Mouse (Mus musculus): ENCODE data around the gene Ehbp1l1. TPM values are rescaled to one million over a fixed set of nuclear protein-coding genes. Genes with fewer than 3 reads are reported as not detected.

Gene Ehbp1l1
- total and polyA plus RNA-seq, 2 experiments = 5.1 to 8.3 TPM

- Histone ChIP-seq H3K79me2 (ENCODE audit: control insufficient read depth, insufficient read depth, low read length) (no peaks in the 10 kb centered on the region; the same call in 1 of the 2 replicates), H3K9ac (ENCODE audit: low read depth, low read length) (peak overlapping the region; percentile 3), H3K27me3 (ENCODE audit: control insufficient read depth, insufficient read depth, low read length) (no peaks in the 10 kb centered on the region), H3K4me1 (ENCODE audit: control insufficient read depth, insufficient read depth, low read length) (peaks cover 14% of the 10 kb centered on the region), H3K4me3 (ENCODE audit: insufficient read depth, low read depth, low read length) (peak overlapping the region; percentile 67; the same call in 1 of the 2 replicates), H3K27ac (replicated peaks; ENCODE audit: insufficient read depth, low read depth, low read length) (peak overlapping the region; percentile 77), H3K36me3 (ENCODE audit: control insufficient read depth, insufficient read depth, low read length) (peaks cover 2% of the 10 kb centered on the region; the same call in 1 of the 2 replicates)
- no peak for TF ChIP-seq POLR2A (IDR thresholded peaks at IDR 0.05; ENCODE audit: extremely low read depth, insufficient read depth, low read length)
- TF ChIP-seq CTCF (IDR thresholded peaks at IDR 0.05; ENCODE audit: low read depth, low read length) = no peak
- WGBS = 25% methylated on average over 7 of the region's 7 CpGs
- DNase-seq (ENCODE audit: extremely low read depth, low read depth, low spot score) = peak; percentile 83
Observed at GRCm38 (mm10) chr19:5724549-5724941, 1.6 kb downstream of the Ehbp1l1 start.

GRCm38 (mm10) chr19:5723934-5724548, 2.1 kb downstream of the Ehbp1l1 start:
- H3K79me2 ChIP-seq (ENCODE audit: control insufficient read depth, insufficient read depth, low read length) = no peaks in the 10 kb centered on the region; the same call in 1 of the 2 replicates
- WGBS = 65% methylated on average over 4 of the region's 4 CpGs

DNA sequence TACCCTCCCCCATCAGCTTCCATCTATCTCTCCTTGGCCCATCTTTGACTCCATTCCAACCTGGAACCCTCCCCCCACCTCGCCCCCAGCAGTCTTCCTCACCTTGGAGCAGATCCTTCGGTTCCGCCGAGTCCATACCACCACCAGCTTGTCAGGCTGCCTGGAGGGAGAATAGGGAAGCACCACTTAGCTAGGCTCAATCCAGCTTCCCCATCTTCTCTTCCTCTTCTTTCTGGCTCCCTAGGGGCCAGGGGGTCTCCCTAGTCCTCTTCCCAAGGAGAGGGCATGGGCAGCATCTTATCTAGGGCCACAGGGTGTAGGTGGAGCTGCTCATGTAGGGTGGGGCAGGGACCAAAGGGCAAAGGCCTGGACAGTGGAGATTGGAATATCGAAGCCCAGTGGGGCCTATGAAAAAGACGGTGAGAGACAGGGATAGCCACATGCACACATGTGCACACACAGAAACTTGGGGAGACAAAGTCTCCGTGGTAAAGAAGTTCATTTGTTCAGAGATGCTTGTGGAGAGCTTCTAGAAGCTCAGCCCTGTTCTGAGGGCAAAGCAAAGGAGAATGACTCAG, 3.2 kb downstream of the Ehbp1l1 start:
- 82% methylated on average over 7 of the region's 7 CpGs for WGBS
- no peak for TF ChIP-seq POLR2A (IDR thresholded peaks at IDR 0.05; ENCODE audit: extremely low read depth, insufficient read depth, low read length)
- TF ChIP-seq CTCF (IDR thresholded peaks at IDR 0.05; ENCODE audit: low read depth, low read length) = no peak
- Histone ChIP-seq H3K4me3 (ENCODE audit: insufficient read depth, low read depth, low read length) (no peak overlapping the region), H3K9ac (ENCODE audit: low read depth, low read length) (no peak overlapping the region), H3K27ac (replicated peaks; ENCODE audit: insufficient read depth, low read depth, low read length) (no peak overlapping the region), H3K79me2 (ENCODE audit: control insufficient read depth, insufficient read depth, low read length) (no peaks in the 10 kb centered on the region), H3K36me3 (ENCODE audit: control insufficient read depth, insufficient read depth, low read length) (peaks cover 2% of the 10 kb centered on the region; the same call in 1 of the 2 replicates), H3K4me1 (ENCODE audit: control insufficient read depth, insufficient read depth, low read length) (peaks cover 8% of the 10 kb centered on the region), H3K27me3 (ENCODE audit: control insufficient read depth, insufficient read depth, low read length) (no peaks in the 10 kb centered on the region)
- DNase-seq (ENCODE audit: extremely low read depth, low read depth, low spot score) = no peak

More at GRCm38 (mm10) chr19:5723934-5724548, 2.1 kb downstream of the Ehbp1l1 start:
- Histone ChIP-seq H3K4me3 (ENCODE audit: insufficient read depth, low read depth, low read length) (no peak overlapping the region), H3K27me3 (ENCODE audit: control insufficient read depth, insufficient read depth, low read length) (no peaks in the 10 kb centered on the region), H3K27ac (replicated peaks; ENCODE audit: insufficient read depth, low read depth, low read length) (peak overlapping the region; percentile 77), H3K36me3 (ENCODE audit: control insufficient read depth, insufficient read depth, low read length) (peaks cover 2% of the 10 kb centered on the region; the same call in 1 of the 2 replicates), H3K9ac (ENCODE audit: low read depth, low read length) (0 out of 2 replicates have a peak overlapping the region, but pooled peaks have one; percentile 0), H3K4me1 (ENCODE audit: control insufficient read depth, insufficient read depth, low read length) (peaks cover 14% of the 10 kb centered on the region)
- TF ChIP-seq POLR2A (IDR thresholded peaks at IDR 0.05; ENCODE audit: extremely low read depth, insufficient read depth, low read length) = no peak
- no peak for TF ChIP-seq CTCF (IDR thresholded peaks at IDR 0.05; ENCODE audit: low read depth, low read length)
- DNase-seq (ENCODE audit: extremely low read depth, low read depth, low spot score) = no peak

DNA sequence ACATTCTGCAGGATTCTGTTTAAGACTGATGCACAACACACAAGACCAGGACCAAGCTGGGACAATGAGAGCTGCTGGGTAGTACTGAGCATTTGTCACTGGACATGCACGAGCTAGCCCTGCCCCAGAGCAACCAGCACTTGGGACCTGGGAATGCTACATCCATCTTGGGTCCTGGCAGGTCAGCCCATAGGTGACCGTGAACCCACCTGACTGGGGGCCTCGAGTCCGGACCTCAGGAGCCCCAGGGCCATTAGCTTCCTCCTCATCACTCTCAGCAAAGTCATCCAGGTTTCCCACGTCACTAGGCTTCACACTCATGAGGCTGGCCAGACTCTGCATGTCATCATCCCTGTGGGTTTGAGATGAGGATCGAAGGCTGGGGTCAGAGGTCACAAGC, 4.9 kb downstream of the Ehbp1l1 start:
- H3K4me1 ChIP-seq (ENCODE audit: control insufficient read depth, insufficient read depth, low read length) = peaks cover 6% of the 10 kb centered on the region
- H3K79me2 ChIP-seq (ENCODE audit: control insufficient read depth, insufficient read depth, low read length) = no peaks in the 10 kb centered on the region
- H3K9ac ChIP-seq (ENCODE audit: low read depth, low read length) = no peak overlapping the region
- no peak for DNase-seq (ENCODE audit: extremely low read depth, low read depth, low spot score)
- no peak overlapping the region for H3K4me3 ChIP-seq (ENCODE audit: insufficient read depth, low read depth, low read length)
- TF ChIP-seq CTCF (IDR thresholded peaks at IDR 0.05; ENCODE audit: low read depth, low read length) (no peak), POLR2A (IDR thresholded peaks at IDR 0.05; ENCODE audit: extremely low read depth, insufficient read depth, low read length) (no peak)
- WGBS = 94% methylated on average over 6 of the region's 6 CpGs
- peaks cover 2% of the 10 kb centered on the region; the same call in 1 of the 2 replicates for H3K36me3 ChIP-seq (ENCODE audit: control insufficient read depth, insufficient read depth, low read length)
- H3K27ac ChIP-seq (replicated peaks; ENCODE audit: insufficient read depth, low read depth, low read length) = no peak overlapping the region
- H3K27me3 ChIP-seq (ENCODE audit: control insufficient read depth, insufficient read depth, low read length) = no peaks in the 10 kb centered on the region

- Histone ChIP-seq H3K4me3 (ENCODE audit: insufficient read depth, low read depth, low read length) (no peak overlapping the region), H3K27me3 (ENCODE audit: control insufficient read depth, insufficient read depth, low read length) (no peaks in the 10 kb centered on the region), H3K27ac (replicated peaks; ENCODE audit: insufficient read depth, low read depth, low read length) (no peak overlapping the region), H3K9ac (ENCODE audit: low read depth, low read length) (no peak overlapping the region), H3K4me1 (ENCODE audit: control insufficient read depth, insufficient read depth, low read length) (0 out of 2 replicates have a peak, but pooled peaks cover 3% of the 10 kb centered on the region), H3K79me2 (ENCODE audit: control insufficient read depth, insufficient read depth, low read length) (no peaks in the 10 kb centered on the region), H3K36me3 (ENCODE audit: control insufficient read depth, insufficient read depth, low read length) (peaks cover 2% of the 10 kb centered on the region; the same call in 1 of the 2 replicates)
- DNase-seq (ENCODE audit: extremely low read depth, low read depth, low spot score) = peak; percentile 40
- TF ChIP-seq CTCF (IDR thresholded peaks at IDR 0.05; ENCODE audit: low read depth, low read length) (no peak), POLR2A (IDR thresholded peaks at IDR 0.05; ENCODE audit: extremely low read depth, insufficient read depth, low read length) (no peak)
- WGBS = 35% methylated on average over 10 of the region's 10 CpGs
Observed at GRCm38 (mm10) chr19:5716955-5717354, 9.2 kb downstream of the Ehbp1l1 start.

Data from liver, adult 2 months (tissue).